Mouse (Mus musculus) embryonic facial prominence, embryonic 15.5 days (tissue): ENCODE measurements around the gene Cblc. TPM values are rescaled to one million over a fixed set of nuclear protein-coding genes. Genes with fewer than 3 reads are reported as not detected.
A peak's percentile ranks its signal among the peaks of the same experiment; 100 is the strongest.

ENCODE experiments used
- ATAC-seq: fragments of 200-750 bp; cut with Nextera tagmentation; 2 replicates; pipeline ENCODE4 v1.8.0; 2017; ENCODE audit warnings: low read depth, moderate TSS enrichment; ENCODE audit not compliant: insufficient number of reproducible peaks, low FRiP score, low TSS enrichment
- H3K27ac ChIP-seq: fragments of 300-500 bp; sonication (generic); replicated peaks from 2 replicates; pipeline ENCODE4 v1.5.1; 2015; ENCODE audit warnings: mild to moderate bottlenecking, inconsistent platforms
- H3K27me3 ChIP-seq: fragments of 300-500 bp; sonication (generic); 2 replicates; pipeline ENCODE4 v1.6.1; 2015; ENCODE audit warnings: inconsistent platforms
- H3K36me3 ChIP-seq: fragments of 300-500 bp; sonication (generic); 2 replicates; pipeline ENCODE4 v1.6.1; 2015; ENCODE audit warnings: mild to moderate bottlenecking, inconsistent platforms
- H3K4me1 ChIP-seq: fragments of 300-500 bp; sonication (generic); 2 replicates; pipeline ENCODE4 v1.6.1; 2015; ENCODE audit warnings: inconsistent platforms
- H3K4me2 ChIP-seq: fragments of 300-500 bp; sonication (generic); replicated peaks from 2 replicates; pipeline ENCODE4 v1.6.1; 2015; ENCODE audit warnings: mild to moderate bottlenecking, inconsistent platforms
- H3K4me3 ChIP-seq: fragments of 300-500 bp; sonication (generic); replicated peaks from 2 replicates; pipeline ENCODE4 v1.5.1; 2015; ENCODE audit warnings: mild to moderate bottlenecking, inconsistent platforms
- H3K9ac ChIP-seq: fragments of 300-500 bp; sonication (generic); 2 replicates; pipeline ENCODE4 v1.6.1; 2015; ENCODE audit warnings: inconsistent platforms
- H3K9me3 ChIP-seq: fragments of 300-500 bp; sonication (generic); replicated peaks from 2 replicates; pipeline ENCODE4 v1.6.1; 2016; ENCODE audit warnings: inconsistent platforms
- WGBS: fragments of 180-500 bp; shearing (Covaris S2); methylation state at CpG from one replicate; pipeline ENCODE4 v1.1.7; 2015; 5-methylcytosine and 5-hydroxymethylcytosine counted together
- polyA plus RNA-seq: library from polyadenylated mRNA; unstranded; fragments of >200 nt; fragmentation: Nextera tagmentation; extraction: Ambion mirVana; gene quantifications from 2 replicates; pipeline ENCODE4 v1.2.1, GENCODE M21; 2015

The Cblc gene
- polyA plus RNA-seq, 1 experiment from 2014 or later, result 17.2 TPM

DNA sequence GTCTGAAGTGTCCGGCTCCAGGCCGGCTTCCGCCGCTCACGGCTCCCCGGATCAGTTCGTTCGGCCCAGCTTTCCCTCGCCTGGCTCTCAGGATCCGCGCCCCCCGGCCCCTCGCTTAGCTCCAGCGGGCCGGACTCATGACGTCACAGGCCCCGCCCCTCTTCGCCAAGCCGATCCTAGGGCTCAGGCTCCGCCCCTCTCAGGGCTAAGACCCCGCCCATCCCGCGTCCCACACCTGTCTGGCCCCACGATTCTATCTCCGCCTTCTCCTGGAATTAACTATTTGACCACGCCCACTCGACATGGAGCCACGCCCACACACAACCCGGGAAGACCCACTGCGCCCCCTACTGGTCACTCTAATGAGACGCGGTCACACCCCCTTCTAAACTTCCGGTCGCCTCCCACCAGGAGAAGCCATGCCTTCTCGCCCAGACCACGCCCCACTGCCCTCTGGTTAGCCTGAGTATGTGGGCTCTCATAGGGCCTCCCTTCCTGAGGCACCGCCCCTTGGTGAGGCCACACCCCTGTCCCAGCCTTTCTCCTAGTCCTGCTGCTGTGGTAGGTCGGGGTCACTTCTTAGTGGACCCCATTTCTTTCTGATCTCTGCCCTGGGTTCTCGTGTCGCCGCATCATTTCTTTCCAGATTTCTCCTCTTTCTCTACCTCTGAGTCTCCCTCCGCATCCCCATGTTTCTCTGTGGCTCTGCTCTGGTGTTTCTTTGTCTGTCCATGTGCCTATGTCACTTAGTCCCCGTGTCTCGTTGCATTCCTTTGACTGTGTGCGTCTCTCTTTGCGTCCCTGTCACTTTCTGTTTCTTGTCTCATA, 47.0 kb downstream of the Cblc start:
- peak; percentile 96 for ATAC-seq
- Histone ChIP-seq H3K9me3 (no peaks in the 10 kb centered on the region), H3K4me2 (peak overlapping the region; percentile 74), H3K4me1 (peaks cover 47% of the 10 kb centered on the region), H3K4me3 (peak overlapping the region; percentile 87), H3K27me3 (no peaks in the 10 kb centered on the region), H3K27ac (peak overlapping the region; percentile 96), H3K36me3 (no peaks in the 10 kb centered on the region), H3K9ac (peak overlapping the region; percentile 75)
- WGBS, result under 1% methylated on average over 46 of the region's 46 CpGs

- H3K27ac ChIP-seq, result peak overlapping the region; percentile 96
- 1% methylated on average over 32 of the region's 32 CpGs for WGBS
- peak overlapping the region; percentile 74 for H3K4me2 ChIP-seq
- H3K9ac ChIP-seq, result peak overlapping the region; percentile 75
- H3K4me1 ChIP-seq, result peaks cover 47% of the 10 kb centered on the region
- H3K36me3 ChIP-seq, result peaks cover 4% of the 10 kb centered on the region; the same call in 1 of the 2 replicates
- no peaks in the 10 kb centered on the region for H3K27me3 ChIP-seq
- ATAC-seq, result peak; percentile 2; the same call in 1 of the 2 replicates
- peak overlapping the region; percentile 87 for H3K4me3 ChIP-seq
- no peaks in the 10 kb centered on the region for H3K9me3 ChIP-seq
Observed at GRCm38 (mm10) chr7:19748219-19749195, 48.1 kb downstream of the Cblc start.

GRCm38 (mm10) chr7:19747420-19748218, 49.0 kb downstream of the Cblc start:
- H3K27ac ChIP-seq, result peak overlapping the region; percentile 40

GRCm38 (mm10) chr7:19746426-19747201, 50.0 kb downstream of the Cblc start:
- peak overlapping the region; percentile 87; the same call in 1 of the 2 replicates for H3K4me3 ChIP-seq
- H3K4me2 ChIP-seq, result peak overlapping the region; percentile 74
- no peak for ATAC-seq
- H3K36me3 ChIP-seq, result peaks cover 4% of the 10 kb centered on the region; the same call in 1 of the 2 replicates
- H3K9me3 ChIP-seq, result no peaks in the 10 kb centered on the region
- H3K27ac ChIP-seq, result peak overlapping the region; percentile 40
- H3K4me1 ChIP-seq, result peaks cover 51% of the 10 kb centered on the region
- no peaks in the 10 kb centered on the region for H3K27me3 ChIP-seq
- WGBS, result 23% methylated on average over 6 of the region's 6 CpGs
- no peak overlapping the region for H3K9ac ChIP-seq

More at GRCm38 (mm10) chr7:19747420-19748218, 49.0 kb downstream of the Cblc start:
- peaks cover 4% of the 10 kb centered on the region; the same call in 1 of the 2 replicates for H3K36me3 ChIP-seq
- H3K4me1 ChIP-seq, result peaks cover 46% of the 10 kb centered on the region
- no peaks in the 10 kb centered on the region for H3K9me3 ChIP-seq
- H3K27me3 ChIP-seq, result no peaks in the 10 kb centered on the region
- ATAC-seq, result no peak
- peak overlapping the region; percentile 74 for H3K4me2 ChIP-seq
- no peak overlapping the region for H3K9ac ChIP-seq
- H3K4me3 ChIP-seq, result peak overlapping the region; percentile 87
- WGBS, result 6% methylated on average over 25 of the region's 25 CpGs

DNA sequence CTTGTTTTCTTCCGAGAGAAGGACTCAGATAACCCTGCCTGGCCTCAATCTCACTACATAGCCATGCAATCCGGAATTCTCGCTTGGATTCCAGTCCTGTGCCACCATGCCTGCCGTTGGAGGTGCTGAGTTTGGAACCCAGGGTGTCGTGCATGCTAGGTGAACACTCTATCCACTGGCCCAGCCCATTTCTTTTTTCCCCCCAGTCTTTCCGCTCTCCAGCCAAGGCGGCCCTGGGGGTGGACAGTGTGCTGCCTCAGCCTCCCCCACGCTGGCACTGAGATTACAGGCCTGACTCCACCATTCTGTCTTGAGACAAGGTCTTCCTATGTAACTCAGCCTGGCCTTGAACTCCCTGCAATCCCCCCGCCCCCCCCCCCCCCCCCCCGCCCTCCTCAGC, 50.6 kb downstream of the Cblc start:
- Histone ChIP-seq H3K36me3 (peaks cover 4% of the 10 kb centered on the region; the same call in 1 of the 2 replicates), H3K4me1 (peaks cover 53% of the 10 kb centered on the region)
- 85% methylated on average over 8 of the region's 10 CpGs for WGBS

GRCm38 (mm10) chr7:19744590-19745385, 51.8 kb downstream of the Cblc start:
- H3K4me1 ChIP-seq, result peaks cover 45% of the 10 kb centered on the region
- H3K4me2 ChIP-seq, result no peak overlapping the region
- 59% methylated on average over 14 of the region's 14 CpGs for WGBS
- H3K9ac ChIP-seq, result no peak overlapping the region
- ATAC-seq, result no peak
- no peak overlapping the region for H3K4me3 ChIP-seq
- H3K27me3 ChIP-seq, result no peaks in the 10 kb centered on the region
- H3K36me3 ChIP-seq, result peaks cover 4% of the 10 kb centered on the region; the same call in 1 of the 2 replicates
- no peaks in the 10 kb centered on the region for H3K9me3 ChIP-seq
- H3K27ac ChIP-seq, result 0 out of 2 replicates have a peak overlapping the region, but pooled peaks have one; percentile 34

More for the DNA sequence above, 50.6 kb downstream of the Cblc start:
- H3K9me3 ChIP-seq, result no peaks in the 10 kb centered on the region
- ATAC-seq, result no peak
- no peak overlapping the region for H3K27ac ChIP-seq
- no peak overlapping the region for H3K4me2 ChIP-seq
- no peak overlapping the region for H3K9ac ChIP-seq
- H3K27me3 ChIP-seq, result no peaks in the 10 kb centered on the region
- no peak overlapping the region for H3K4me3 ChIP-seq

DNA sequence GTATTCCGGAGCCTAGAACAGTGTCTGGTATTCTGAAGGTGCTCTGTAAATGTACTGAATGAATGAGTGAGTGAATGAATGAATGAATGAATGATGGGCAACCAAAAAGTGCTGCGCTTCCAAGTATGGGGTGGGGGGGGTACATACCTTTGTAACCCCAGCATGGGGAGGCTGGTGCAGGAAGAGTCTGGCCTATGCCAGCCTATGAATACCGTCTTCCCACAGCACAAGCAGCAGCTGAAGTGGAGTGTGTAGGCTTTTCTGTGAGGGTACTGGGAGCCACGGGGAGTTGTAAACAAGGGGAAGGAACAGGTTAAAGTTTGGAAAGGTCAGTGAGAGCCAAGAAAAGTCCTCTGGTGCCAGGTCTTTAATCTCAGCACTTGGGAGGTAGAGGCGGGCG, 52.8 kb downstream of the Cblc start:
- WGBS, result 84% methylated on average over 6 of the region's 6 CpGs
- Histone ChIP-seq H3K9ac (no peak overlapping the region), H3K4me3 (no peak overlapping the region), H3K9me3 (no peaks in the 10 kb centered on the region), H3K4me1 (peaks cover 45% of the 10 kb centered on the region), H3K4me2 (no peak overlapping the region), H3K36me3 (peaks cover 11% of the 10 kb centered on the region; the same call in 1 of the 2 replicates), H3K27ac (no peak overlapping the region), H3K27me3 (no peaks in the 10 kb centered on the region)
- no peak for ATAC-seq

DNA sequence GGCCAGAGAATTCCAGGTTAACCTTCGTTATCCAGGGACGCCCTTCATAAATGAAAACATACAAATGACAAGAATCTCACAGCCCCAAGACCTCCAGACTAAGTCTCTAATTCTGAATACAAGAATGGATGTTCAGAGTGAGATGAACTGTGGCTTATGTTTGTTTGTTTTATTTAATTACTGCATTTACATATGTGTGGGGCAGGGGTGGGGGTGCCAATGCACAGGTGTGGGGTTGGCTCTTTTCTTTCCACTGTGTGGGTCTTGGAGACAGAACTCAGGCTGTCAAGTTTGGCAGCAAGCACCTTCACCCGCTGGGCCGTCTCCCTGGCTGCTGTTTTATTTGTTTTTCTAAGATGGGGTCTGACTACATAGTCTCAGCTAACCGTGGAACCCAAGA, 54.1 kb downstream of the Cblc start:
- Histone ChIP-seq H3K4me1 (peaks cover 35% of the 10 kb centered on the region), H3K36me3 (peaks cover 20% of the 10 kb centered on the region), H3K9me3 (no peaks in the 10 kb centered on the region), H3K4me2 (no peak overlapping the region), H3K27me3 (no peaks in the 10 kb centered on the region), H3K4me3 (no peak overlapping the region), H3K9ac (no peak overlapping the region), H3K27ac (no peak overlapping the region)
- no peak for ATAC-seq
- 58% methylated on average over 5 of the region's 5 CpGs for WGBS

GRCm38 (mm10) chr7:19741329-19742031, 55.1 kb downstream of the Cblc start:
- Histone ChIP-seq H3K9ac (no peak overlapping the region), H3K36me3 (peaks cover 30% of the 10 kb centered on the region), H3K27me3 (no peaks in the 10 kb centered on the region), H3K4me1 (peaks cover 25% of the 10 kb centered on the region), H3K4me3 (no peak overlapping the region), H3K4me2 (peak overlapping the region; percentile 15), H3K9me3 (no peaks in the 10 kb centered on the region), H3K27ac (peak overlapping the region; percentile 58)
- peak; percentile 52 for ATAC-seq
- 11% methylated on average over 8 of the region's 8 CpGs for WGBS
